Mouse (Mus musculus) MEL (cell line): ENCODE measurements around the gene Cry2.

Experiments
- CHD1 ChIP-seq: IDR thresholded peaks from 2 replicates; pipeline ENCODE4 v1.6.1; 2012; ENCODE audit warnings: low read depth, mild to moderate bottlenecking, inconsistent platforms, low read length, improper control_type of control experiment
- CTCF ChIP-seq, 3 experiments: IDR thresholded peaks in 2 of 3; conservative IDR thresholded peaks in 1 of 3; 2 replicates each; pipeline ENCODE4 v1.5.1; 2011 to 2012; ENCODE audit warnings: low read length in 3 of 3, low read depth in 2 of 3, mild to moderate bottlenecking in 2 of 3, improper control_type of control experiment in 1 of 3, inconsistent platforms in 1 of 3, mixed read lengths in 1 of 3, moderate library complexity in 1 of 3; ENCODE audit not compliant: control insufficient read depth in 1 of 3, insufficient read depth in 1 of 3, poor library complexity in 1 of 3, severe bottlenecking in 1 of 3
- GATA1 ChIP-seq: IDR thresholded peaks from 2 replicates; pipeline ENCODE4 v1.6.1; 2011; ENCODE audit warnings: low read depth, low read length, improper control_type of control experiment
- MAFK ChIP-seq: IDR thresholded peaks from 2 replicates; pipeline ENCODE4 v1.6.1; 2011; ENCODE audit warnings: low read depth, mild to moderate bottlenecking, low read length, improper control_type of control experiment, borderline replicate concordance
- MAX ChIP-seq: IDR thresholded peaks from 2 replicates; pipeline ENCODE4 v1.6.1; 2011; ENCODE audit warnings: low read length, improper control_type of control experiment
- NELFE ChIP-seq: IDR thresholded peaks from 2 replicates; pipeline ENCODE4 v1.6.1; 2011; ENCODE audit warnings: low read depth, low read length, improper control_type of control experiment
- POLR2A ChIP-seq, 2 experiments: IDR thresholded peaks; 2 replicates each; pipeline ENCODE4 v1.6.1; 2011 to 2012; ENCODE audit warnings: low read length in 2 of 2, mild to moderate bottlenecking in 2 of 2, control low read depth in 1 of 2, improper control_type of control experiment in 1 of 2, low read depth in 1 of 2, moderate library complexity in 1 of 2; ENCODE audit not compliant: control insufficient read depth in 1 of 2, insufficient read depth in 1 of 2, poor library complexity in 1 of 2
- SIN3A ChIP-seq: IDR thresholded peaks from 2 replicates; pipeline ENCODE4 v1.6.1; 2012; ENCODE audit warnings: low read length, improper control_type of control experiment, inconsistent platforms
- TAL1 ChIP-seq: IDR thresholded peaks from 2 replicates; pipeline ENCODE4 v1.6.1; 2012; ENCODE audit warnings: mild to moderate bottlenecking, inconsistent platforms, low read length, moderate library complexity, mixed read lengths
- TCF12 ChIP-seq: IDR thresholded peaks from 2 replicates; pipeline ENCODE4 v1.6.1; 2014; ENCODE audit warnings: low read depth, mild to moderate bottlenecking, inconsistent platforms, low read length, improper control_type of control experiment, moderate library complexity
- ZC3H11A ChIP-seq: IDR thresholded peaks from 2 replicates; pipeline ENCODE4 v1.6.1; 2012; ENCODE audit warnings: low read depth, mild to moderate bottlenecking, inconsistent platforms, low read length, improper control_type of control experiment

DNA sequence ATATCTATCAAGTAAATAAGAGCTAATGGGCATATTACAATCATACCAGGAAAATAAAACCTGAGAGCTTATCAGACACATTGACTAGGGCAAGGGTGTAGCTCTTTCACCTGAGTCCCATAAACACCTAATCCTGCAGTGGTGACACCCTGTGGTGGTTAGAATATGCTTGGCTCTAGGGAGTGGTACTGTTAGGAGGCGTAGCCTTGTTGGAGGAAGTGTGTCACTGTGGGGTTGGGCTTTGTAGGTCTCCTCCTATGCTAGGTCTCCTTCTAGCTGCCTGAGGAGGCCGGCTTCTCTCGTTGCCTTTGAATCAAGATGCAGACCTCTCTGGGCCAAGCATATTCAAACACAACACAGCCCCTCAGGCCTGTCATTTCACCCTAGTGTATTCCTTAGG lies 41.1 kb upstream of the Cry2 start:
- TF ChIP-seq SIN3A (no peak), MAX (no peak), TAL1 (no peak), CTCF (IDR thresholded peaks at IDR 0.05 in 2 of 3, conservative IDR thresholded peaks at IDR 0.05 in 1 of 3; ENCODE audit: control insufficient read depth in 1 of 3, insufficient read depth in 1 of 3, low read depth in 2 of 3, low read length in 3 of 3, poor library complexity in 1 of 3, severe bottlenecking in 1 of 3) (no peak), POLR2A (IDR thresholded peaks at IDR 0.05; ENCODE audit: control insufficient read depth in 1 of 2, insufficient read depth in 1 of 2, low read depth in 1 of 2, low read length in 2 of 2, poor library complexity in 1 of 2) (no peak), ZC3H11A (no peak), MAFK (no peak), CHD1 (no peak), TCF12 (no peak), NELFE (no peak), GATA1 (no peak)
